Mouse (Mus musculus): ENCODE measurements at regions not wholly inside any gene's neighbourhood (a gene's known extent, or its start where the extent isn't known, plus 50 kb on each side); places are given as distances from the start of the nearest gene placed in this dataset.

- no peak for DNase-seq
Observed at GRCm38 (mm10) chr7:70109013-70109412, 257.5 kb downstream of the Nr2f2 start.

GRCm38 (mm10) chr7:70105024-70105423 is 261.5 kb downstream of the Nr2f2 start:
- DNase-seq = no peak

GRCm38 (mm10) chr7:70104486-70104885 is 262.0 kb downstream of the Nr2f2 start:
- DNase-seq = no peak

GRCm38 (mm10) chr7:70103680-70104079 is 262.9 kb downstream of the Nr2f2 start:
- DNase-seq = no peak

GRCm38 (mm10) chr7:70099001-70099400 is 267.5 kb downstream of the Nr2f2 start:
- no peak for DNase-seq

- DNase-seq = no peak
Observed at GRCm38 (mm10) chr7:70093916-70094784, 272.4 kb downstream of the Nr2f2 start.

GRCm38 (mm10) chr7:70092089-70092488 is 274.4 kb downstream of the Nr2f2 start:
- DNase-seq = no peak

GRCm38 (mm10) chr7:70089121-70089520 is 277.4 kb downstream of the Nr2f2 start:
- no peak for DNase-seq

- no peak for DNase-seq
Observed at GRCm38 (mm10) chr7:70069662-70070061, 296.9 kb downstream of the Nr2f2 start.

- no peak for DNase-seq
Observed at GRCm38 (mm10) chr7:70067828-70068719, 298.5 kb downstream of the Nr2f2 start.

GRCm38 (mm10) chr7:70067071-70067470 is 299.5 kb downstream of the Nr2f2 start:
- no peak for DNase-seq

- no peak for DNase-seq
Observed at GRCm38 (mm10) chr7:70066448-70066847, 300.1 kb downstream of the Nr2f2 start.

- peak in 1 of 2 experiments; percentile 2 for DNase-seq
Observed at GRCm38 (mm10) chr7:70065471-70066130, 300.9 kb downstream of the Nr2f2 start.

GRCm38 (mm10) chr7:70047415-70047753 is 319.2 kb downstream of the Nr2f2 start:
- DNase-seq = no peak

- no peak for DNase-seq
Observed at GRCm38 (mm10) chr7:70046691-70047414, 319.7 kb downstream of the Nr2f2 start.

GRCm38 (mm10) chr7:70037011-70037410 is 329.5 kb downstream of the Nr2f2 start:
- DNase-seq = no peak

- no peak for DNase-seq
Observed at GRCm38 (mm10) chr7:70032857-70033256, 333.7 kb downstream of the Nr2f2 start.

- no peak for DNase-seq
Observed at GRCm38 (mm10) chr7:70029311-70029710, 337.2 kb downstream of the Nr2f2 start.

- no peak for DNase-seq
Observed at GRCm38 (mm10) chr7:70025527-70025926, 341.0 kb downstream of the Nr2f2 start.

- no peak for DNase-seq
Observed at GRCm38 (mm10) chr7:70016611-70017010, 349.9 kb downstream of the Nr2f2 start.

- no peak for DNase-seq
Observed at GRCm38 (mm10) chr7:70003200-70003986, 363.1 kb downstream of the Nr2f2 start.
